Mouse (Mus musculus): ENCODE measurements around the gene Tmem41a.

DNA sequence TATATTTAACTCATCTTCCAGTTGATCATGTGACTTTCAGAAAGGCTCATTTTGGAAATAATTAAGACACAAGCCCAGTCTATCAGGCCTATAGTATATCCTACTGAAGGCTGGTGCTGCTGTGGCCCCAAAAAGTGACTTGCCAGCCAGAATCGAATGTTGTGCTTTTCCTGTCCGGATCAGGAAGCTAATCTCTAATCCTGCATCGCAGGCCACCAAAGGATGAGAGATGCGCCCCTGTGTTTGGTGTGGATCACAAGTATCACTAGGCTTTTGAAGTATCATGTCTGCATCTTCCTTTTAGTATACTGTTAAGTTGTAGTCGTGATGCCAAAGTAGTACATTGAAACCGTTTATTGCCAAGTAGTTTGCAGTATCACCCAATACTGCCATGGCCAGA is 53.5 kb downstream of the Tmem41a start:
- TF ChIP-seq CTCF (IDR thresholded peaks at IDR 0.05; ENCODE audit: borderline replicate concordance, extremely low read depth, insufficient read depth, insufficient read length): no peak
- no peak for TF ChIP-seq POLR2A (IDR thresholded peaks at IDR 0.05; ENCODE audit: borderline replicate concordance, extremely low read depth, insufficient read depth, insufficient read length, poor library complexity, severe bottlenecking)
